Mouse (Mus musculus) urinary bladder, adult 2 months (tissue): ENCODE measurements around the gene Phc2. TPM values are rescaled to one million over a fixed set of nuclear protein-coding genes. Genes with fewer than 3 reads are reported as not detected.

Experiments used
- DNase-seq: peaks from one replicate; pipeline ENCODE4 v3.0.0; 2022; ENCODE audit warnings: low spot score
- polyA plus RNA-seq: library from polyadenylated mRNA; depleted of rRNA; stranded (reverse); fragments of >200 nt; gene quantifications from 2 replicates; pipeline ENCODE4 v1.2.3, GENCODE M21; 2012

Phc2 gene
- polyA plus RNA-seq, 1 experiment: 68.5 TPM

GRCm38 (mm10) chr4:128742379-128742970 lies 88.0 kb downstream of the Phc2 start:
- no peak for DNase-seq

GRCm38 (mm10) chr4:128743031-128743626 lies 88.6 kb downstream of the Phc2 start:
- no peak for DNase-seq

GRCm38 (mm10) chr4:128745160-128745559 lies 90.7 kb downstream of the Phc2 start:
- no peak for DNase-seq

GRCm38 (mm10) chr4:128747614-128748270 lies 93.2 kb downstream of the Phc2 start:
- no peak for DNase-seq

- no peak for DNase-seq
Observed at GRCm38 (mm10) chr4:128748309-128748708, 93.8 kb downstream of the Phc2 start.

GRCm38 (mm10) chr4:128751006-128751405 lies 96.5 kb downstream of the Phc2 start:
- DNase-seq: no peak

GRCm38 (mm10) chr4:128752031-128752757 lies 97.7 kb downstream of the Phc2 start:
- no peak for DNase-seq

- DNase-seq: no peak
Observed at GRCm38 (mm10) chr4:128753571-128753970, 99.1 kb downstream of the Phc2 start.

- no peak for DNase-seq
Observed at GRCm38 (mm10) chr4:128755064-128755463, 100.6 kb downstream of the Phc2 start, which contains the start of gene A3galt2. Gene A3galt2, plus strand, starts transcription at chr4:128755364.

GRCm38 (mm10) chr4:128755900-128756299 lies 101.4 kb downstream of the Phc2 start:
- no peak for DNase-seq

GRCm38 (mm10) chr4:128759214-128759613 lies 104.7 kb downstream of the Phc2 start:
- no peak for DNase-seq

- DNase-seq: no peak
Observed at GRCm38 (mm10) chr4:128760029-128760428, 105.5 kb downstream of the Phc2 start.

GRCm38 (mm10) chr4:128766929-128767328 lies 112.4 kb downstream of the Phc2 start:
- no peak for DNase-seq

GRCm38 (mm10) chr4:128768120-128768519 lies 113.6 kb downstream of the Phc2 start:
- no peak for DNase-seq

GRCm38 (mm10) chr4:128769569-128770355 lies 115.3 kb downstream of the Phc2 start:
- DNase-seq: no peak

- DNase-seq: no peak
Observed at GRCm38 (mm10) chr4:128770698-128771097, 116.2 kb downstream of the Phc2 start.

- no peak for DNase-seq
Observed at GRCm38 (mm10) chr4:128773820-128774219, 119.3 kb downstream of the Phc2 start.

GRCm38 (mm10) chr4:128774467-128774866 lies 120.0 kb downstream of the Phc2 start:
- DNase-seq: no peak

GRCm38 (mm10) chr4:128776568-128777289 lies 122.2 kb downstream of the Phc2 start:
- DNase-seq: peak; percentile 74

- DNase-seq: no peak
Observed at GRCm38 (mm10) chr4:128777593-128777992, 123.1 kb downstream of the Phc2 start.

GRCm38 (mm10) chr4:128782037-128782436 lies 127.5 kb downstream of the Phc2 start:
- DNase-seq: no peak
